Mouse (Mus musculus): ENCODE data around the gene Gse1. TPM values are rescaled to one million over a fixed set of nuclear protein-coding genes. Genes with fewer than 3 reads are reported as not detected.

Gse1 gene
- total and polyA plus RNA-seq, 3 experiments: 12.1 to 24.3 (median 21.0) TPM

- no peak for DNase-seq
- no peaks in the 10 kb centered on the region for H3K27me3 ChIP-seq (ENCODE audit: control insufficient read depth, insufficient read depth, low read length)
- H3K4me1 ChIP-seq (ENCODE audit: control insufficient read depth, insufficient read depth, low read length): peaks cover 2% of the 10 kb centered on the region; the same call in 1 of the 2 replicates
- H3K9ac ChIP-seq (ENCODE audit: low read depth, low read length): peak overlapping the region; percentile 19
- intact Hi-C loops (cut with DNase I): no loop called here
- 46% methylated on average over 20 of the region's 20 CpGs for WGBS
- H3K4me3 ChIP-seq: no peak overlapping the region
- H3K36me3 ChIP-seq (ENCODE audit: control insufficient read depth, insufficient read depth, low read length): no peaks in the 10 kb centered on the region
- H3K27ac ChIP-seq: peak overlapping the region; percentile 76
- no peak for TF ChIP-seq CTCF (IDR thresholded peaks at IDR 0.05)
- TF ChIP-seq POLR2A (IDR thresholded peaks at IDR 0.05; ENCODE audit: insufficient read depth, low read depth, low read length): no peak
- no peak for TF ChIP-seq EP300 (IDR thresholded peaks at IDR 0.05; ENCODE audit: insufficient read depth, low read depth, low read length)
- peaks cover 6% of the 10 kb centered on the region for H3K79me2 ChIP-seq (replicated peaks; ENCODE audit: control insufficient read depth, insufficient read depth, low read length)
Observed at GRCm38 (mm10) chr8:120556198-120556892, 328.1 kb downstream of the Gse1 start.

GRCm38 (mm10) chr8:120557170-120557965 lies 329.1 kb downstream of the Gse1 start:
- H3K79me2 ChIP-seq (replicated peaks; ENCODE audit: control insufficient read depth, insufficient read depth, low read length): peaks cover 6% of the 10 kb centered on the region
- TF ChIP-seq POLR2A (IDR thresholded peaks at IDR 0.05; ENCODE audit: insufficient read depth, low read depth, low read length): no peak
- H3K4me1 ChIP-seq (ENCODE audit: control insufficient read depth, insufficient read depth, low read length): peaks cover 2% of the 10 kb centered on the region; the same call in 1 of the 2 replicates
- intact Hi-C loops (cut with DNase I): no loop called here
- no peaks in the 10 kb centered on the region for H3K36me3 ChIP-seq (ENCODE audit: control insufficient read depth, insufficient read depth, low read length)
- no peak overlapping the region for H3K27ac ChIP-seq
- DNase-seq: no peak
- no peak overlapping the region for H3K9ac ChIP-seq (ENCODE audit: low read depth, low read length)
- no peaks in the 10 kb centered on the region for H3K27me3 ChIP-seq (ENCODE audit: control insufficient read depth, insufficient read depth, low read length)
- no peak overlapping the region for H3K4me3 ChIP-seq
- 77% methylated on average over 15 of the region's 15 CpGs for WGBS

DNA sequence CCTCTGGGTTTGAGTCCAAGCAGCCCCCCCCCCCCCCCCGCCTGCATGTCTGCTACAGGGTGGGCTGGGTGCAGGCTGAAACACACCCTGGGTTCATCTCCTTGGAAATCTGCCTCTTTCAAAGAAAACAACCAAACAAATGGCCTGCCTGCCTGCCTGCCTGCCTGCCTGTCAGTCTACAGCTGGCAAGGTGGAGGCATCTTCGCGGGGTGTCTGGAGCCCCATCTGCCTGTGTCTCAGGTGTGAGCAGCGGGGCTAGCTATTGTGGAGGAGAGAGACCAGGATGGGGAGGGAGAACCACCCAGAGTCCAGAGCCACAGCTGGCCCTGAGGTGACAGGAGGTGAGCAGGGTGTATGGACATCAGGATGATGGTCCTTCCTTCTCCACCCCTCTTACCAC lies 329.9 kb downstream of the Gse1 start:
- Histone ChIP-seq H3K27ac (no peak overlapping the region), H3K9ac (ENCODE audit: low read depth, low read length) (no peak overlapping the region), H3K4me1 (ENCODE audit: control insufficient read depth, insufficient read depth, low read length) (peaks cover 5% of the 10 kb centered on the region)

DNA sequence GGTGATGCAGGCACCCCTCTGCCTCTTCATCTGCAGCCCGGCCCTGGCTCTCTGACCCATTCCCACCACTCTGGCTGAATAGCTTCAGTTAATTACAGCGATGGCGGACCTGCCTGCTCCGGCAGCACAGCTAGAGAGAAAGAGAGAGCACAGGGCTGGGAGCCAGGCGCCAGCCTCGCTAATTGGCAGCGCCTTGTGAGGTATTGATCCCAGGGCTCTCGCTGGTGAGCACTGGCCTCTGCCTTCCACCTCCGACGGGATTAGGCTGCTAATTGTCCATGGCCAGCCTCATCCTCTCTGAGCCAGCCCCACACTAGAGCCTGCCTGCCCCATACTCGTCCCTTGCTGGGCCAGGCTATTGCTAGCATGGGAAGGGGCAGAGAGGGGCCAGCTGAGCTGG lies 331.4 kb downstream of the Gse1 start:
- TF ChIP-seq EP300 (IDR thresholded peaks at IDR 0.05; ENCODE audit: insufficient read depth, low read depth, low read length) (no peak), POLR2A (IDR thresholded peaks at IDR 0.05; ENCODE audit: insufficient read depth, low read depth, low read length) (no peak), CTCF (IDR thresholded peaks at IDR 0.05) (no peak)
- intact Hi-C loops (cut with DNase I): no loop called here
- no peak overlapping the region for H3K27ac ChIP-seq
- H3K4me1 ChIP-seq (ENCODE audit: control insufficient read depth, insufficient read depth, low read length): peaks cover 13% of the 10 kb centered on the region
- no peak overlapping the region for H3K4me3 ChIP-seq
- WGBS: 83% methylated on average over 11 of the region's 11 CpGs
- H3K9ac ChIP-seq (ENCODE audit: low read depth, low read length): no peak overlapping the region
- no peak for DNase-seq
- H3K36me3 ChIP-seq (ENCODE audit: control insufficient read depth, insufficient read depth, low read length): peaks cover 2% of the 10 kb centered on the region; the same call in 1 of the 2 replicates
- no peaks in the 10 kb centered on the region for H3K27me3 ChIP-seq (ENCODE audit: control insufficient read depth, insufficient read depth, low read length)
- H3K79me2 ChIP-seq (replicated peaks; ENCODE audit: control insufficient read depth, insufficient read depth, low read length): no peaks in the 10 kb centered on the region; the same call in 1 of the 2 replicates

More for the DNA sequence above, 329.9 kb downstream of the Gse1 start:
- Histone ChIP-seq H3K4me3 (no peak overlapping the region), H3K27me3 (ENCODE audit: control insufficient read depth, insufficient read depth, low read length) (no peaks in the 10 kb centered on the region), H3K36me3 (ENCODE audit: control insufficient read depth, insufficient read depth, low read length) (peaks cover under 1% of the 10 kb centered on the region; the same call in 1 of the 2 replicates), H3K79me2 (replicated peaks; ENCODE audit: control insufficient read depth, insufficient read depth, low read length) (peaks cover 6% of the 10 kb centered on the region)
- intact Hi-C loops (cut with DNase I): no loop called here
- DNase-seq: no peak
- WGBS: 79% methylated on average over 4 of the region's 4 CpGs
- TF ChIP-seq POLR2A (IDR thresholded peaks at IDR 0.05; ENCODE audit: insufficient read depth, low read depth, low read length): no peak
- no peak for TF ChIP-seq EP300 (IDR thresholded peaks at IDR 0.05; ENCODE audit: insufficient read depth, low read depth, low read length)
- no peak for TF ChIP-seq CTCF (IDR thresholded peaks at IDR 0.05)

DNA sequence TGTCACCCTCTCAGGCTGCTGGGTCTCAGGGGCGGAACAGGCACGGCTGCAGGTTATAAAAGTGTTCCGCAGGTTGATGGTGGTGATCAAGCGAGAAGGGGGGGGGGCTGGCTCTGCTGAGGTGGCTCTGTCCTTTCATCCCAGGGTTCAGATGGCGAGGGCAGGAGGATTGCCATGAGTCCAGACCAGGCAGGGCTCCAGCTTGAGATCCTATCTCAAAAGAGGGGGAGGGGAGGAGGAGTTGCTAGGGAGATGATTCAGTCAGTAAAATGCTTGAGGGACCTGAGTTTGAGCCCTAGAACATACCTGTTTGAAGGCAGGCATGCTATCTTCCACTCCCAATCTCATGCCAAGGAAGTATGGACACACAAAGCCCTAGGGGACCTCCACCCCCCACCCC lies 332.3 kb downstream of the Gse1 start:
- Histone ChIP-seq H3K27me3 (ENCODE audit: control insufficient read depth, insufficient read depth, low read length) (no peaks in the 10 kb centered on the region), H3K27ac (no peak overlapping the region), H3K79me2 (replicated peaks; ENCODE audit: control insufficient read depth, insufficient read depth, low read length) (no peaks in the 10 kb centered on the region; the same call in 1 of the 2 replicates), H3K4me1 (ENCODE audit: control insufficient read depth, insufficient read depth, low read length) (peaks cover 16% of the 10 kb centered on the region), H3K4me3 (no peak overlapping the region), H3K36me3 (ENCODE audit: control insufficient read depth, insufficient read depth, low read length) (peaks cover 2% of the 10 kb centered on the region; the same call in 1 of the 2 replicates), H3K9ac (ENCODE audit: low read depth, low read length) (no peak overlapping the region)
- no peak for TF ChIP-seq EP300 (IDR thresholded peaks at IDR 0.05; ENCODE audit: insufficient read depth, low read depth, low read length)
- no peak for DNase-seq
- WGBS: 88% methylated on average over 5 of the region's 5 CpGs
- intact Hi-C loops (cut with DNase I): no loop called here

Data from heart, adult 2 months (tissue).